Comparison of ENCODE assay signal across 30 mouse cellular contexts in genomic region chr7:4779921-4780320, GRCm38 (mm10). TPM values are rescaled to one million over a fixed set of nuclear protein-coding genes. Genes with fewer than 3 reads are reported as not detected.
DNase-seq lines count a peak whose midpoint lies in the region; ATAC-seq and TF ChIP-seq lines count a peak whose summit lies in the region.
"Had no signal": no experiment of that assay in that cellular context is flagged by ENCODE, and none has a peak within 500 bp of the region (broad histone marks: within the 10 kb centered on the region; RNA-seq: fewer than 3 reads in every experiment).

No protein-coding gene starts in this region.

- H3K36me3 ChIP-seq in heart, embryonic 12.5 days = no peaks in the 10 kb centered on the region
- H3K36me3 ChIP-seq in heart, embryonic 10.5 days = no peaks in the 10 kb centered on the region
- H3K36me3 ChIP-seq in midbrain, embryonic 10.5 days = no peaks in the 10 kb centered on the region
- H3K36me3 ChIP-seq in midbrain, embryonic 11.5 days (ENCODE audit: control insufficient read depth, insufficient read depth, low read length) = no peaks in the 10 kb centered on the region
- H3K36me3 ChIP-seq in MEL (ENCODE audit: control insufficient read depth in 1 of 2, insufficient read depth in 2 of 2, low read length in 2 of 2) = no peaks in the 10 kb centered on the region; a peak in 1 of 4 replicates
- H3K36me3 ChIP-seq in limb, embryonic 10.5 days = no peaks in the 10 kb centered on the region
- H3K36me3 ChIP-seq: embryonic facial prominence, embryonic 15.5 days; heart, embryonic 15.5 days; hindbrain, embryonic 10.5 days; limb, embryonic 13.5 days; midbrain, embryonic 12.5 days had no signal

- peaks cover 98% of the 10 kb centered on the region for H3K27me3 ChIP-seq in heart, embryonic 12.5 days (replicated peaks)
- H3K27me3 ChIP-seq in heart, embryonic 10.5 days (ENCODE audit: insufficient read depth, poor library complexity, severe bottlenecking) = peaks cover 90% of the 10 kb centered on the region
- H3K27me3 ChIP-seq in midbrain, embryonic 10.5 days (ENCODE audit: low read depth, poor library complexity, severe bottlenecking) = peaks cover 67% of the 10 kb centered on the region
- H3K27me3 ChIP-seq in midbrain, embryonic 11.5 days (ENCODE audit: control insufficient read depth, insufficient read depth, low read length) = peaks cover 37% of the 10 kb centered on the region
- peaks cover 3 to 11% of the 10 kb centered on the region in 2 experiments; a peak in 3 of 4 replicates for H3K27me3 ChIP-seq in MEL (ENCODE audit: control insufficient read depth in 1 of 2, insufficient read depth in 2 of 2, low read length in 2 of 2)
- peaks cover 71% of the 10 kb centered on the region for H3K27me3 ChIP-seq in limb, embryonic 10.5 days (ENCODE audit: low read depth, poor library complexity, severe bottlenecking)

- no peak overlapping the region for H3K4me3 ChIP-seq in heart, embryonic 12.5 days
- no peak overlapping the region for H3K4me3 ChIP-seq in heart, embryonic 10.5 days
- H3K4me3 ChIP-seq in midbrain, embryonic 10.5 days = no peak overlapping the region
- no peak overlapping the region for H3K4me3 ChIP-seq in midbrain, embryonic 11.5 days (ENCODE audit: low read depth, low read length)
- H3K4me3 ChIP-seq in MEL (ENCODE audit: control insufficient read depth in 1 of 2, insufficient read depth in 1 of 2, low read depth in 2 of 2, low read length in 2 of 2) = no peak overlapping the region
- no peak overlapping the region for H3K4me3 ChIP-seq in limb, embryonic 10.5 days
- H3K4me3 ChIP-seq: embryonic facial prominence, embryonic 15.5 days; heart, adult 2 months; heart, embryonic 15.5 days; hindbrain, embryonic 10.5 days; limb, embryonic 13.5 days; liver, embryonic 13.5 days; midbrain, embryonic 12.5 days had no signal

- DNase-seq in heart, embryonic 10.5 days (ENCODE audit: low spot score) = no peak
- no peak for DNase-seq in midbrain, embryonic 10.5 days (ENCODE audit: low spot score)
- DNase-seq in midbrain, embryonic 11.5 days (ENCODE audit: low spot score, missing footprints) = no peak
- DNase-seq in MEL (ENCODE audit: low read depth, low spot score) = peak; percentile 31
- no peak for DNase-seq in limb, embryonic 10.5 days (ENCODE audit: low spot score)
- DNase-seq in gastrocnemius, adult 18-20 months (ENCODE audit: low spot score) = no peak
- DNase-seq in frontal cortex, adult 2 months (ENCODE audit: extremely low spot score in 1 of 2, low spot score in 1 of 2) = no peak
- DNase-seq: adrenal gland, adult 8-10 months; cerebellum, adult 2 months; cerebellum, postnatal 36 days; gastrocnemius, postnatal 14 days; heart, adult 2 months; kidney, adult 18-20 months; kidney, postnatal 4 days; liver, embryonic 13.5 days; lung, embryonic 14.5 days had no signal

- no peak for TF ChIP-seq CTCF in MEL (IDR thresholded peaks at IDR 0.05 in 2 of 3, conservative IDR thresholded peaks at IDR 0.05 in 1 of 3; ENCODE audit: control insufficient read depth in 1 of 3, insufficient read depth in 1 of 3, low read depth in 2 of 3, low read length in 3 of 3, poor library complexity in 1 of 3, severe bottlenecking in 1 of 3)

- no peaks in the 10 kb centered on the region for H3K79me2 ChIP-seq in MEL (ENCODE audit: control insufficient read depth, insufficient read depth, low read length, poor library complexity)

- 22% methylated on average over 5 of the region's 5 CpGs for whole genome bisulfite sequencing in heart, embryonic 12.5 days
- WGBS in heart, embryonic 10.5 days = 38% methylated on average over 5 of the region's 5 CpGs
- 36% methylated on average over 5 of the region's 5 CpGs for WGBS in midbrain, embryonic 10.5 days
- 49% methylated on average over 5 of the region's 5 CpGs for WGBS in midbrain, embryonic 11.5 days
- 38% methylated on average over 5 of the region's 5 CpGs for WGBS in limb, embryonic 10.5 days

- no peak overlapping the region for H3K27ac ChIP-seq in heart, embryonic 12.5 days (ENCODE audit: poor library complexity, severe bottlenecking)
- no peak overlapping the region for H3K27ac ChIP-seq in heart, embryonic 10.5 days
- H3K27ac ChIP-seq in midbrain, embryonic 10.5 days (replicated peaks) = 0 out of 2 replicates have a peak overlapping the region, but pooled peaks have one; percentile 13
- H3K27ac ChIP-seq in midbrain, embryonic 11.5 days (ENCODE audit: low read depth, low read length) = no peak overlapping the region
- no peak overlapping the region for H3K27ac ChIP-seq in MEL (ENCODE audit: control insufficient read depth, low read depth, low read length)
- peak overlapping the region; percentile 14; the same call in 1 of the 2 replicates for H3K27ac ChIP-seq in limb, embryonic 10.5 days
- H3K27ac ChIP-seq: embryonic facial prominence, embryonic 15.5 days; heart, adult 2 months; heart, embryonic 15.5 days; hindbrain, embryonic 10.5 days; limb, embryonic 13.5 days; liver, embryonic 13.5 days; midbrain, embryonic 12.5 days; stomach, postnatal 0 days had no signal

- no peak overlapping the region for H3K9ac ChIP-seq in heart, embryonic 12.5 days
- H3K9ac ChIP-seq in midbrain, embryonic 11.5 days (ENCODE audit: low read length) = no peak overlapping the region
- no peak overlapping the region for H3K9ac ChIP-seq in MEL (ENCODE audit: control insufficient read depth, low read depth, low read length, poor library complexity, severe bottlenecking)
- H3K9ac ChIP-seq: embryonic facial prominence, embryonic 15.5 days; heart, embryonic 15.5 days; limb, embryonic 13.5 days; liver, embryonic 13.5 days; lung, embryonic 14.5 days; midbrain, embryonic 12.5 days had no signal

- peaks cover 4% of the 10 kb centered on the region; the same call in 1 of the 2 replicates for H3K9me3 ChIP-seq in heart, embryonic 12.5 days (replicated peaks)
- no peaks in the 10 kb centered on the region; the same call in 1 of the 2 replicates for H3K9me3 ChIP-seq in heart, embryonic 10.5 days
- H3K9me3 ChIP-seq in midbrain, embryonic 10.5 days (replicated peaks) = 0 out of 2 replicates have a peak, but pooled peaks cover 2% of the 10 kb centered on the region
- H3K9me3 ChIP-seq in midbrain, embryonic 11.5 days (ENCODE audit: control insufficient read depth, low read length) = no peaks in the 10 kb centered on the region
- H3K9me3 ChIP-seq in MEL (replicated peaks; ENCODE audit: insufficient read depth, low read length) = no peaks in the 10 kb centered on the region
- no peaks in the 10 kb centered on the region for H3K9me3 ChIP-seq in limb, embryonic 10.5 days (replicated peaks)
- H3K9me3 ChIP-seq: embryonic facial prominence, embryonic 15.5 days; heart, embryonic 15.5 days; liver, embryonic 13.5 days; midbrain, embryonic 12.5 days had no signal

- no peak for TF ChIP-seq RAD21 in MEL (IDR thresholded peaks at IDR 0.05; ENCODE audit: low read depth, low read length)

- no peak overlapping the region for H3K4me2 ChIP-seq in heart, embryonic 12.5 days
- no peak overlapping the region for H3K4me2 ChIP-seq in midbrain, embryonic 11.5 days
- H3K4me2 ChIP-seq: embryonic facial prominence, embryonic 15.5 days; heart, embryonic 15.5 days; limb, embryonic 13.5 days; liver, embryonic 13.5 days; lung, embryonic 14.5 days; midbrain, embryonic 12.5 days had no signal

- ATAC-seq in heart, embryonic 12.5 days (ENCODE audit: insufficient number of reproducible peaks, low FRiP score) = 0 out of 2 replicates have a peak, but pooled peaks have one; percentile 4
- ATAC-seq in midbrain, embryonic 11.5 days (ENCODE audit: low FRiP score) = no peak
- ATAC-seq: activated CD4-positive, CD25-positive, alpha-beta regulatory T cell, adult 4 months; forebrain, embryonic 14.5 days; hindbrain, embryonic 16.5 days had no signal

- TF ChIP-seq EP300 in MEL (IDR thresholded peaks at IDR 0.05; ENCODE audit: low read depth in 1 of 2, low read length in 2 of 2) = no peak

- peaks cover 25% of the 10 kb centered on the region for H3K4me1 ChIP-seq in heart, embryonic 12.5 days (replicated peaks)
- H3K4me1 ChIP-seq in heart, embryonic 10.5 days = peaks cover 40% of the 10 kb centered on the region
- peaks cover 40% of the 10 kb centered on the region for H3K4me1 ChIP-seq in midbrain, embryonic 10.5 days
- peaks cover 9% of the 10 kb centered on the region for H3K4me1 ChIP-seq in midbrain, embryonic 11.5 days (ENCODE audit: control insufficient read depth, insufficient read depth, low read length)
- peaks cover 0 to 12% of the 10 kb centered on the region in 2 experiments; a peak in 1 of 4 replicates for H3K4me1 ChIP-seq in MEL (ENCODE audit: control insufficient read depth in 1 of 2, insufficient read depth in 2 of 2, low read length in 2 of 2)
- H3K4me1 ChIP-seq in limb, embryonic 10.5 days = peaks cover 34% of the 10 kb centered on the region

- no peak for TF ChIP-seq POLR2A in MEL (IDR thresholded peaks at IDR 0.05; ENCODE audit: control insufficient read depth in 1 of 2, insufficient read depth in 1 of 2, low read depth in 1 of 2, low read length in 2 of 2, poor library complexity in 1 of 2)

RNA-seq across cellular contexts. Expression of gene Il11, which starts 2.7 kb away (rescaled TPM):
- 0.28 TPM in 1 of 2 replicates, not detected in the other for polyA plus RNA-seq in heart, embryonic 12.5 days (2016; fragmentation: Nextera tagmentation; extraction: Ambion mirVana)
- 0.15 and 0.20 TPM in 2 replicates for polyA plus RNA-seq in heart, embryonic 10.5 days (2016; fragmentation: Nextera tagmentation; extraction: Ambion mirVana)
- 0.21 TPM in 1 of 2 replicates, not detected in the other for polyA plus RNA-seq in midbrain, embryonic 10.5 days (2016; fragmentation: Nextera tagmentation; extraction: Ambion mirVana)
- 0.07 TPM in 1 of 2 replicates, not detected in the other for polyA plus RNA-seq in midbrain, embryonic 11.5 days (2014; fragmentation: Nextera tagmentation; extraction: Ambion mirVana)
- 0.12 TPM in 1 of 2 replicates, not detected in the other for total RNA-seq in MEL (2012; rRNA removed)
- polyA plus RNA-seq in MEL (2012; ENCODE audit: insufficient read depth in 1 of 2, insufficient read length in 2 of 2, low read depth in 1 of 2, low replicate concordance in 2 of 2, missing spikeins in 1 of 2) = under 1 TPM in 1 of 2 experiments, not detected in 1; 0.07 TPM
- 0.09 TPM in 1 of 2 replicates, not detected in the other for polyA plus RNA-seq in limb, embryonic 10.5 days (2016; fragmentation: Nextera tagmentation; extraction: Ambion mirVana)
- under 1 TPM in 1 of 2 experiments, not detected in 1; 0.14 TPM for total RNA-seq in gastrocnemius, adult 18-20 months (2021)
- 0.25 and 0.38 TPM in 2 replicates for polyA plus RNA-seq in frontal cortex, adult 2 months (2012; rRNA removed)
- total RNA-seq: heart, adult 2 months had no signal
- polyA plus RNA-seq: activated CD4-positive, CD25-positive, alpha-beta regulatory T cell, adult 4 months; heart, adult 2 months; heart, embryonic 15.5 days; lung, embryonic 14.5 days had no signal

RNA-seq across cellular contexts. Expression of gene Tmem190, which starts 2.8 kb away (rescaled TPM):
- polyA plus RNA-seq in heart, embryonic 12.5 days (2016; fragmentation: Nextera tagmentation; extraction: Ambion mirVana) = not detected in 2 replicates
- 0.34 TPM in 1 of 2 replicates, not detected in the other for polyA plus RNA-seq in heart, embryonic 10.5 days (2016; fragmentation: Nextera tagmentation; extraction: Ambion mirVana)
- not detected in 2 replicates for polyA plus RNA-seq in midbrain, embryonic 10.5 days (2016; fragmentation: Nextera tagmentation; extraction: Ambion mirVana)
- not detected in 2 replicates for polyA plus RNA-seq in midbrain, embryonic 11.5 days (2014; fragmentation: Nextera tagmentation; extraction: Ambion mirVana)
- not detected in 2 replicates for total RNA-seq in MEL (2012; rRNA removed)
- polyA plus RNA-seq in MEL (2012; ENCODE audit: insufficient read depth in 1 of 2, insufficient read length in 2 of 2, low read depth in 1 of 2, low replicate concordance in 2 of 2, missing spikeins in 1 of 2) = 1 to 10 TPM in 1 of 2 experiments, not detected in 1; 1.6 TPM
- not detected in 2 replicates for polyA plus RNA-seq in limb, embryonic 10.5 days (2016; fragmentation: Nextera tagmentation; extraction: Ambion mirVana)
- not detected for total RNA-seq in gastrocnemius, adult 18-20 months (2021)
- polyA plus RNA-seq in frontal cortex, adult 2 months (2012; rRNA removed) = not detected in 2 replicates
- total RNA-seq: adrenal gland, adult 8-10 months; ES-E14; gastrocnemius, postnatal 14 days; heart, adult 2 months; left cerebral cortex, postnatal 14 days had no signal
- polyA plus RNA-seq: activated CD4-positive, CD25-positive, alpha-beta regulatory T cell, adult 4 months; cerebellum, adult 2 months; forebrain, embryonic 14.5 days; heart, embryonic 15.5 days; hindbrain, embryonic 10.5 days; limb, embryonic 13.5 days; lung, embryonic 14.5 days; midbrain, embryonic 12.5 days; urinary bladder, adult 2 months had no signal

RNA-seq across cellular contexts. Expression of gene Fam71e2, which starts 8.8 kb away (rescaled TPM):
- not detected in 2 replicates for polyA plus RNA-seq in heart, embryonic 12.5 days (2016; fragmentation: Nextera tagmentation; extraction: Ambion mirVana)
- polyA plus RNA-seq in heart, embryonic 10.5 days (2016; fragmentation: Nextera tagmentation; extraction: Ambion mirVana) = not detected in 2 replicates
- polyA plus RNA-seq in midbrain, embryonic 10.5 days (2016; fragmentation: Nextera tagmentation; extraction: Ambion mirVana) = not detected in 2 replicates
- not detected in 2 replicates for polyA plus RNA-seq in midbrain, embryonic 11.5 days (2014; fragmentation: Nextera tagmentation; extraction: Ambion mirVana)
- not detected in 2 replicates for total RNA-seq in MEL (2012; rRNA removed)
- polyA plus RNA-seq in MEL (2012; ENCODE audit: insufficient read depth in 1 of 2, insufficient read length in 2 of 2, low read depth in 1 of 2, low replicate concordance in 2 of 2, missing spikeins in 1 of 2) = not detected
- not detected in 2 replicates for polyA plus RNA-seq in limb, embryonic 10.5 days (2016; fragmentation: Nextera tagmentation; extraction: Ambion mirVana)
- not detected for total RNA-seq in gastrocnemius, adult 18-20 months (2021)
- polyA plus RNA-seq in frontal cortex, adult 2 months (2012; rRNA removed) = 0.02 TPM in 1 of 2 replicates, not detected in the other
- total RNA-seq: adrenal gland, adult 8-10 months; ES-E14; gastrocnemius, postnatal 14 days; heart, adult 2 months; left cerebral cortex, postnatal 14 days had no signal
- polyA plus RNA-seq: activated CD4-positive, CD25-positive, alpha-beta regulatory T cell, adult 4 months; cerebellum, adult 2 months; embryonic facial prominence, embryonic 15.5 days; forebrain, embryonic 14.5 days; heart, embryonic 15.5 days; hindbrain, embryonic 10.5 days; hindbrain, embryonic 16.5 days; kidney, embryonic 16.5 days; limb, embryonic 13.5 days; liver, embryonic 13.5 days; lung, embryonic 14.5 days; midbrain, embryonic 12.5 days; stomach, postnatal 0 days had no signal

RNA-seq across cellular contexts. Expression of gene Tmem238, which starts 9.5 kb away (rescaled TPM):
- 4.6 and 4.8 TPM in 2 replicates for polyA plus RNA-seq in heart, embryonic 12.5 days (2016; fragmentation: Nextera tagmentation; extraction: Ambion mirVana)
- polyA plus RNA-seq in heart, embryonic 10.5 days (2016; fragmentation: Nextera tagmentation; extraction: Ambion mirVana) = 4.7 and 6.3 TPM in 2 replicates
- 2.7 and 3.4 TPM in 2 replicates for polyA plus RNA-seq in midbrain, embryonic 10.5 days (2016; fragmentation: Nextera tagmentation; extraction: Ambion mirVana)
- polyA plus RNA-seq in midbrain, embryonic 11.5 days (2014; fragmentation: Nextera tagmentation; extraction: Ambion mirVana) = 1.3 and 1.4 TPM in 2 replicates
- total RNA-seq in MEL (2012; rRNA removed) = 20.9 and 23.8 TPM in 2 replicates
- 10 to 100 TPM in 1 of 2 experiments, not detected in 1; 31.3 TPM for polyA plus RNA-seq in MEL (2012; ENCODE audit: insufficient read depth in 1 of 2, insufficient read length in 2 of 2, low read depth in 1 of 2, low replicate concordance in 2 of 2, missing spikeins in 1 of 2)
- polyA plus RNA-seq in limb, embryonic 10.5 days (2016; fragmentation: Nextera tagmentation; extraction: Ambion mirVana) = 4.8 and 5.8 TPM in 2 replicates
- total RNA-seq in gastrocnemius, adult 18-20 months (2021) = 10 to 100 TPM in 1 of 2 experiments, 1 to 10 TPM in 1; 7.1 to 10.0 TPM
- 4.3 and 5.1 TPM in 2 replicates for polyA plus RNA-seq in frontal cortex, adult 2 months (2012; rRNA removed)

RNA-seq across cellular contexts. Expression of gene Rpl28, which starts 12.8 kb away (rescaled TPM):
- polyA plus RNA-seq in heart, embryonic 12.5 days (2016; fragmentation: Nextera tagmentation; extraction: Ambion mirVana) = 279 and 284 TPM in 2 replicates
- polyA plus RNA-seq in heart, embryonic 10.5 days (2016; fragmentation: Nextera tagmentation; extraction: Ambion mirVana) = 314 and 329 TPM in 2 replicates
- polyA plus RNA-seq in midbrain, embryonic 10.5 days (2016; fragmentation: Nextera tagmentation; extraction: Ambion mirVana) = 339 and 383 TPM in 2 replicates
- 203 and 211 TPM in 2 replicates for polyA plus RNA-seq in midbrain, embryonic 11.5 days (2014; fragmentation: Nextera tagmentation; extraction: Ambion mirVana)
- 2,026 and 2,264 TPM in 2 replicates for total RNA-seq in MEL (2012; rRNA removed)
- polyA plus RNA-seq in MEL (2012; ENCODE audit: insufficient read depth in 1 of 2, insufficient read length in 2 of 2, low read depth in 1 of 2, low replicate concordance in 2 of 2, missing spikeins in 1 of 2) = 1,000 to 10,000 TPM in 1 of 2 experiments, 100 to 1,000 TPM in 1; 1,000 to 9,991 TPM
- polyA plus RNA-seq in limb, embryonic 10.5 days (2016; fragmentation: Nextera tagmentation; extraction: Ambion mirVana) = 396 and 427 TPM in 2 replicates
- 100 to 1,000 TPM; 582 to 601 TPM for total RNA-seq in gastrocnemius, adult 18-20 months (2021)
- 306 and 348 TPM in 2 replicates for polyA plus RNA-seq in frontal cortex, adult 2 months (2012; rRNA removed)

Comparison
In these comparisons a context has a peak if more than half of its experiments do, and no peak if none do; other contexts are left out.
1. H3K27ac ChIP-seq: peak in midbrain, embryonic 10.5 days (single experiment) and limb, embryonic 10.5 days (single experiment); none in heart, embryonic 12.5 days (single experiment), heart, embryonic 10.5 days (single experiment), midbrain, embryonic 11.5 days (single experiment) and MEL (single experiment).